In the genomic region with DNA sequence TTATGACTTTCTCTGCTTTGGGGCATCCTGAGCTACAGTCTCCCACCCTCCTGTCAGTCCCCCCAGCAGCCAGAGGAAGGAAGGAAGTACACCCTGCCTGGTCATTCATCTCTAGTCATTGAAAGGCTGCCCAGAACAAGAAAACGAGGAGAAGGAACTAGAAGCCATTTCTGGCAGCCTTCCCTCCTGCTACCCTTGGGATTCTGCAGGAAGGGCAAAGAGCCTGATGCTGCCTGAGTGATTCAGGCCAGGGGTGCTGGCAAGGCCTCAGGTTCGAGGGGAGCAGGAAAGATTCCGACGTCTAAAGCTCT, we compare ENCODE assay signal across 10 mouse cellular contexts.
A peak's percentile ranks its signal among the peaks of the same experiment; 100 is the strongest.
DNase-seq lines count a peak whose midpoint lies in the region; ATAC-seq and TF ChIP-seq lines count a peak whose summit lies in the region.
"Had no signal": no experiment of that assay in that cellular context is flagged by ENCODE, and none has a peak within 500 bp of the region (broad histone marks: within the 10 kb centered on the region; RNA-seq: fewer than 3 reads in every experiment).

No protein-coding gene starts in this region.

- WGBS in forebrain, postnatal 0 days = 37% methylated on average over 4 of the region's 4 CpGs
- WGBS in forebrain, embryonic 12.5 days = 71% methylated on average over 4 of the region's 4 CpGs

- no peaks in the 10 kb centered on the region for H3K36me3 ChIP-seq in forebrain, postnatal 0 days (ENCODE audit: insufficient read depth)
- H3K36me3 ChIP-seq in forebrain, embryonic 12.5 days (replicated peaks) = no peaks in the 10 kb centered on the region
- H3K36me3 ChIP-seq: lung, embryonic 15.5 days; stomach, embryonic 15.5 days had no signal

- peak; percentile 55 for DNase-seq in forebrain, postnatal 0 days
- DNase-seq in cerebellum, adult 11 months = peak; percentile 75
- peak; percentile 44 to 63 for DNase-seq in heart, postnatal 14 days
- peak; percentile 32 to 69 for DNase-seq in layer of hippocampus, adult 2 months (ENCODE audit: low spot score in 2 of 2)
- peak; percentile 76 to 78 for DNase-seq in right cerebral cortex, postnatal 10 days (ENCODE audit: low spot score in 2 of 2)
- no peak for DNase-seq in T-cell, adult 2 months (ENCODE audit: low spot score)
- no peak for DNase-seq in thymus, postnatal 0 days (ENCODE audit: low spot score)

- H3K9ac ChIP-seq in forebrain, postnatal 0 days = no peak overlapping the region
- no peak overlapping the region for H3K9ac ChIP-seq in forebrain, embryonic 12.5 days
- H3K9ac ChIP-seq: lung, embryonic 15.5 days; stomach, embryonic 15.5 days had no signal

- no peak for TF ChIP-seq CTCF in forebrain, postnatal 0 days (IDR thresholded peaks at IDR 0.05; ENCODE audit: low read depth)
- TF ChIP-seq CTCF in layer of hippocampus, adult 2 months (conservative IDR thresholded peaks at IDR 0.05) = no peak

- peaks cover under 1% of the 10 kb centered on the region for H3K4me1 ChIP-seq in forebrain, postnatal 0 days (ENCODE audit: insufficient read depth)
- peaks cover 12% of the 10 kb centered on the region for H3K4me1 ChIP-seq in forebrain, embryonic 12.5 days
- H3K4me1 ChIP-seq: lung, embryonic 15.5 days; stomach, embryonic 15.5 days had no signal

- peak overlapping the region; percentile 62 for H3K27ac ChIP-seq in forebrain, postnatal 0 days (ENCODE audit: low read depth, low read length)
- no peak overlapping the region for H3K27ac ChIP-seq in forebrain, embryonic 12.5 days
- H3K27ac ChIP-seq in layer of hippocampus, adult 2 months = peak overlapping the region; percentile 94
- H3K27ac ChIP-seq: lung, embryonic 15.5 days; stomach, embryonic 15.5 days had no signal

- intact Hi-C loops in heart, postnatal 14 days (cut with DNase I) = no loop called here

- no peak overlapping the region for H3K4me2 ChIP-seq in forebrain, postnatal 0 days (ENCODE audit: low read depth)
- H3K4me2 ChIP-seq in forebrain, embryonic 12.5 days = no peak overlapping the region
- H3K4me2 ChIP-seq: lung, embryonic 15.5 days; stomach, embryonic 15.5 days had no signal

- no peaks in the 10 kb centered on the region for H3K27me3 ChIP-seq in forebrain, postnatal 0 days (ENCODE audit: insufficient read depth, low read length)
- H3K27me3 ChIP-seq in forebrain, embryonic 12.5 days = no peaks in the 10 kb centered on the region
- H3K27me3 ChIP-seq: lung, embryonic 15.5 days; stomach, embryonic 15.5 days had no signal

- H3K9me3 ChIP-seq in forebrain, postnatal 0 days (ENCODE audit: low read length) = no peaks in the 10 kb centered on the region
- no peaks in the 10 kb centered on the region for H3K9me3 ChIP-seq in forebrain, embryonic 12.5 days
- H3K9me3 ChIP-seq: lung, embryonic 15.5 days; stomach, embryonic 15.5 days had no signal

- no peak overlapping the region for H3K4me3 ChIP-seq in forebrain, postnatal 0 days (ENCODE audit: low read depth, low read length)
- no peak overlapping the region for H3K4me3 ChIP-seq in forebrain, embryonic 12.5 days (replicated peaks)
- H3K4me3 ChIP-seq in layer of hippocampus, adult 2 months = no peak overlapping the region
- H3K4me3 ChIP-seq: lung, embryonic 15.5 days; stomach, embryonic 15.5 days had no signal

- ATAC-seq in forebrain, postnatal 0 days = peak; percentile 51
- no peak for ATAC-seq in forebrain, embryonic 12.5 days (ENCODE audit: low FRiP score)

Comparison
In these comparisons a context has a peak if more than half of its experiments do, and no peak if none do; other contexts are left out.
1. DNase-seq: peak in forebrain, postnatal 0 days (single experiment), cerebellum, adult 11 months (single experiment), heart, postnatal 14 days (2 of 2), layer of hippocampus, adult 2 months (2 of 2) and right cerebral cortex, postnatal 10 days (2 of 2); none in T-cell, adult 2 months (single experiment) and thymus, postnatal 0 days (single experiment).